Mouse (Mus musculus): Measurements from ENCODE around the gene Srpk1. TPM values are rescaled to one million over a fixed set of nuclear protein-coding genes. Genes with fewer than 3 reads are reported as not detected.
A peak's percentile ranks its signal among the peaks of the same experiment; 100 is the strongest.

The Srpk1 gene
- polyA plus RNA-seq, 1 experiment, result 167 TPM

DNA sequence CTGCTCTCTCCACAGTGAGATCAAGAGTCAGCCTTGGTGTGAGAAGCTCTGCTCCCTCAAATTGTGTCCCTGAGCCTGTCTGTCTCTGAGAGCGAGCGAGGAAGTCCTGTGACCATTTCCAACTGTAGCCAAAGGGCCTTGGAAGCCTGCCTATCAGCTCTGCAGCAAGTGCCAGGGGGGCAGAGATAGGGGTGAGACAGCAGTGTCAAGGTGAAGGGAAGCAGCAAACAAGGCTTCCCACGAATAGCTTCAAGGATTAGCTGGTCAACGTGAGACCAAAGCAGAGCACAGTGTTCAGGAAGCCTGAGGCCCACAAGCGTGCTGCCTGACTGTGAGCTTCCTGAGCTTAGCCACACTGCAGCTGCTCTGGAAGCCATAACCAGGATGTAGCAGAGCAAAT, 31.0 kb downstream of the Srpk1 start:
- Histone ChIP-seq H3K4me1 (ENCODE audit: control insufficient read depth, insufficient read depth, low read length) (no peaks in the 10 kb centered on the region; the same call in 1 of the 2 replicates), H3K27ac (ENCODE audit: control insufficient read depth, insufficient read depth, low read depth, low read length) (peak overlapping the region; percentile 75), H3K36me3 (ENCODE audit: control insufficient read depth, insufficient read depth, low read length) (peaks cover 6% of the 10 kb centered on the region), H3K4me3 (ENCODE audit: control insufficient read depth, low read depth, low read length) (no peak overlapping the region), H3K27me3 (ENCODE audit: control insufficient read depth, insufficient read depth, low read length) (no peaks in the 10 kb centered on the region)
- TF ChIP-seq POLR2A (IDR thresholded peaks at IDR 0.05; ENCODE audit: control insufficient read depth, low read depth, low read length), result no peak
- TF ChIP-seq CTCF (IDR thresholded peaks at IDR 0.05; ENCODE audit: control insufficient read depth, insufficient read depth, insufficient replicate concordance, low read depth, low read length), result no peak

- Histone ChIP-seq H3K4me3 (ENCODE audit: control insufficient read depth, low read depth, low read length) (no peak overlapping the region), H3K27ac (ENCODE audit: control insufficient read depth, insufficient read depth, low read depth, low read length) (no peak overlapping the region), H3K27me3 (ENCODE audit: control insufficient read depth, insufficient read depth, low read length) (no peaks in the 10 kb centered on the region), H3K4me1 (ENCODE audit: control insufficient read depth, insufficient read depth, low read length) (no peaks in the 10 kb centered on the region; the same call in 1 of the 2 replicates), H3K36me3 (ENCODE audit: control insufficient read depth, insufficient read depth, low read length) (peaks cover 6% of the 10 kb centered on the region)
- TF ChIP-seq POLR2A (IDR thresholded peaks at IDR 0.05; ENCODE audit: control insufficient read depth, low read depth, low read length) (no peak), CTCF (IDR thresholded peaks at IDR 0.05; ENCODE audit: control insufficient read depth, insufficient read depth, insufficient replicate concordance, low read depth, low read length) (no peak)
These were observed 31.9 kb downstream of the Srpk1 start for GRCm38 (mm10) chr17:28590596-28590995.

- no peak for TF ChIP-seq POLR2A (IDR thresholded peaks at IDR 0.05; ENCODE audit: control insufficient read depth, low read depth, low read length)
- no peak for TF ChIP-seq CTCF (IDR thresholded peaks at IDR 0.05; ENCODE audit: control insufficient read depth, insufficient read depth, insufficient replicate concordance, low read depth, low read length)
- H3K27ac ChIP-seq (ENCODE audit: control insufficient read depth, insufficient read depth, low read depth, low read length), result no peak overlapping the region
- peaks cover 5% of the 10 kb centered on the region for H3K36me3 ChIP-seq (ENCODE audit: control insufficient read depth, insufficient read depth, low read length)
- no peak overlapping the region for H3K4me3 ChIP-seq (ENCODE audit: control insufficient read depth, low read depth, low read length)
- H3K4me1 ChIP-seq (ENCODE audit: control insufficient read depth, insufficient read depth, low read length), result no peaks in the 10 kb centered on the region; the same call in 1 of the 2 replicates
- no peaks in the 10 kb centered on the region for H3K27me3 ChIP-seq (ENCODE audit: control insufficient read depth, insufficient read depth, low read length)
These were observed 33.9 kb downstream of the Srpk1 start for GRCm38 (mm10) chr17:28588591-28588990.

GRCm38 (mm10) chr17:28586509-28586908, 36.0 kb downstream of the Srpk1 start:
- no peak overlapping the region for H3K4me3 ChIP-seq (ENCODE audit: control insufficient read depth, low read depth, low read length)

DNA sequence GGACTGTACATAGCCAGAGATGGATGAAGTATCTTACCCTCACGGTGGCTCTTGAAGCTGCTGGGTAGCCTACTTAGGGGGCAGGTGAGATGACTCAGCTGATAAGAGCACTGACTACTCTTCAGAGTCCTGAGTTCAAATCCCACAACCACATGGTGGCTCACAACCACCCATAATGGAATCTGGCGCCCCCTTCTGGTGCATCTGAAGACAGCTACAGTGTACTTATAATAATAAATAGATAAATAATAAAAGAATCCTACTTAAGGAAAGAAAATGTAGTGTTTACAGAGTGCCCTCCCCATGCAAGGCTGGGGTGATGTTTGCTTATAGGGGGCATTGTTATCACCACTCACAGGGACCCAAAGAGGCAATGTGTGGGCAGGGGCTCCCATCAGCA, 41.5 kb downstream of the Srpk1 start:
- peaks cover 4% of the 10 kb centered on the region for H3K4me1 ChIP-seq (ENCODE audit: control insufficient read depth, insufficient read depth, low read length)
- H3K27me3 ChIP-seq (ENCODE audit: control insufficient read depth, insufficient read depth, low read length), result no peaks in the 10 kb centered on the region
- no peak overlapping the region for H3K27ac ChIP-seq (ENCODE audit: control insufficient read depth, insufficient read depth, low read depth, low read length)
- TF ChIP-seq POLR2A (IDR thresholded peaks at IDR 0.05; ENCODE audit: control insufficient read depth, low read depth, low read length), result no peak
- no peak for TF ChIP-seq CTCF (IDR thresholded peaks at IDR 0.05; ENCODE audit: control insufficient read depth, insufficient read depth, insufficient replicate concordance, low read depth, low read length)
- H3K36me3 ChIP-seq (ENCODE audit: control insufficient read depth, insufficient read depth, low read length), result no peaks in the 10 kb centered on the region
- H3K4me3 ChIP-seq (ENCODE audit: control insufficient read depth, low read depth, low read length), result no peak overlapping the region

More at GRCm38 (mm10) chr17:28586509-28586908, 36.0 kb downstream of the Srpk1 start:
- Histone ChIP-seq H3K36me3 (ENCODE audit: control insufficient read depth, insufficient read depth, low read length) (peaks cover 3% of the 10 kb centered on the region), H3K27me3 (ENCODE audit: control insufficient read depth, insufficient read depth, low read length) (no peaks in the 10 kb centered on the region), H3K27ac (ENCODE audit: control insufficient read depth, insufficient read depth, low read depth, low read length) (no peak overlapping the region), H3K4me1 (ENCODE audit: control insufficient read depth, insufficient read depth, low read length) (no peaks in the 10 kb centered on the region; the same call in 1 of the 2 replicates)
- no peak for TF ChIP-seq CTCF (IDR thresholded peaks at IDR 0.05; ENCODE audit: control insufficient read depth, insufficient read depth, insufficient replicate concordance, low read depth, low read length)
- TF ChIP-seq POLR2A (IDR thresholded peaks at IDR 0.05; ENCODE audit: control insufficient read depth, low read depth, low read length), result no peak

DNA sequence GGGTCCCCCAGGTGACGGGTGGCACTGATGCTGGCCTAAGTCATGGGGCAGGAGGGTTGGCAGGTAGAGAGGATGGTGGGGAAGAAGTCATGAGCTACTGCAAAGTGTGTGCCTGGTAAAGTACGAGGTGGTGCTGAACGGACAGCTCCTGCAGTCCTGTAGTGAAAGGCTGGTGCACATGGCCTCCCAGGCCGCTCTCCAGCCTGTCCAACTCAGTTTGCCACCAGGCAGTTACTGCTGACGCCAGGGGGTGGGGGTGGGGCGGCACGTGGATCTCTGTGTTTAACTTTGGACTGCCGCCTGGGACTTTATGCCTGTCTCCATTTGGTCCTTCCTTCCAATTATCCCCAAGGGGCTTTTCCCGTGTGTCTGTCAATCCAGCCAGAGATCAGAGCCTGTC, 42.1 kb downstream of the Srpk1 start:
- TF ChIP-seq CTCF (IDR thresholded peaks at IDR 0.05; ENCODE audit: control insufficient read depth, insufficient read depth, insufficient replicate concordance, low read depth, low read length), result no peak
- TF ChIP-seq POLR2A (IDR thresholded peaks at IDR 0.05; ENCODE audit: control insufficient read depth, low read depth, low read length), result no peak
- peaks cover 10% of the 10 kb centered on the region for H3K4me1 ChIP-seq (ENCODE audit: control insufficient read depth, insufficient read depth, low read length)
- no peaks in the 10 kb centered on the region for H3K27me3 ChIP-seq (ENCODE audit: control insufficient read depth, insufficient read depth, low read length)

DNA sequence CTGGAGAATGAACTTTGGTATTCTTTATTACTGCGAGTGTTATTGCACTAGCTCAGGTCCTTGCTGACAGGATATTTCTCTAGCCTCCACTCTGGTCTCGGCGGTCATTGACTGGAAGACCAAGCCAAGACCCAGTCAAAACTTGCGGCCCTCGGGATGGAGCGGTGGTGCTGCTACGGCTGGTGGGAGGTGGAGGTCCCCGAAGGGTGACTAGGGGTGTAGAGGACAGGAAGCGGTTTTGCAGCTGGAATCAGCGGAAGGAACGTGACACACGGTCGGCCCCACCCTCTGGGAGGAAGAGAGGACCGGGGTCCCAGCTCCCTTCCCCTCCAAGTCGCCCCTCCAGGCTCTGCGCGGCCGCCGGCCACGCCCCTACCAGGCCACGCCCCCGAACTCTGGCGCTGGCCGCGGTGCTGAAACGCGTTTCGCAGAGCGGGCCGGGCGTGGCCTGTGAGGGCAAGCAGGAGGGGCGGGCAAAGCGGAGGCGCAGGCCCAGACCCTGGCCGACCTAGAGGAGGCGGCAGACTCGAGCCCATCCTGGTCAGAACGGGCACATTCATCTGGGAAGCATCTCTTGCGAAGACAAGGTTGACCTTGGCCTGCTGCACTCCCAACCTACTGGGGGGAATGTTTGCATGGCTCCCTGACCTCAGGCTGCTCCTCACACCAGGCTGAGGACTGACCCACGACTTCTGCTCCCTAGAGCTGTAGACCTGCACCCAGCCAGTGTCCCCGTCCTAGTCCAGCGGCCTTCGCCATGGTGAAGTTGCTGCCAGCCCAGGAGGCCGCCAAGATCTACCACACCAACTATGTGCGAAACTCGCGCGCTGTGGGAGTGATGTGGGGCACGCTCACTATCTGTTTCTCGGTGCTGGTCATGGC, 47.0 kb downstream of the Srpk1 start, which contains the start of gene Lhfpl5:
Lhfpl5 (plus strand) TSS at position 398 of the 882 bp plus-strand sequence.
- no peak within 1 kb of the TSS for H3K27ac ChIP-seq (ENCODE audit: control insufficient read depth, insufficient read depth, low read depth, low read length)
- no peaks in the 10 kb centered on the region for H3K36me3 ChIP-seq (ENCODE audit: control insufficient read depth, insufficient read depth, low read length)
- no peaks in the 10 kb centered on the region for H3K27me3 ChIP-seq (ENCODE audit: control insufficient read depth, insufficient read depth, low read length)
- peaks cover 12% of the 10 kb centered on the region for H3K4me1 ChIP-seq (ENCODE audit: control insufficient read depth, insufficient read depth, low read length)
- TF ChIP-seq CTCF (IDR thresholded peaks at IDR 0.05; ENCODE audit: control insufficient read depth, insufficient read depth, insufficient replicate concordance, low read depth, low read length), result no peak
- TF ChIP-seq POLR2A (IDR thresholded peaks at IDR 0.05; ENCODE audit: control insufficient read depth, low read depth, low read length), result no peak
- peak within 1 kb of the TSS; percentile 47 for H3K4me3 ChIP-seq (ENCODE audit: control insufficient read depth, low read depth, low read length)

More for the DNA sequence above, 42.1 kb downstream of the Srpk1 start:
- no peak overlapping the region for H3K4me3 ChIP-seq (ENCODE audit: control insufficient read depth, low read depth, low read length)
- no peak overlapping the region for H3K27ac ChIP-seq (ENCODE audit: control insufficient read depth, insufficient read depth, low read depth, low read length)
- no peaks in the 10 kb centered on the region for H3K36me3 ChIP-seq (ENCODE audit: control insufficient read depth, insufficient read depth, low read length)

All from testis, adult 2 months (tissue).